Mouse (Mus musculus): ENCODE data around the gene Sv2a.

The Sv2a gene

GRCm38 (mm10) chr3:96180727-96181477, at the start of gene Sv2a:
TSS of gene Sv2a (plus strand) at chr3:96181151.
- in situ Hi-C loops (cut with MboI; ENCODE audit: low sequenced_read_pairs) = no loop called here

- in situ Hi-C loops (cut with MboI; ENCODE audit: low sequenced_read_pairs) = no loop called here
Measured at GRCm38 (mm10) chr3:96132478-96132877, 48.5 kb upstream of the Sv2a start.

- in situ Hi-C loops (cut with MboI; ENCODE audit: low sequenced_read_pairs) = no loop called here
Measured at GRCm38 (mm10) chr3:96133327-96133905, 47.5 kb upstream of the Sv2a start.

- in situ Hi-C loops (cut with MboI; ENCODE audit: low sequenced_read_pairs) = no loop called here
Measured at GRCm38 (mm10) chr3:96135011-96135410, 45.9 kb upstream of the Sv2a start.

GRCm38 (mm10) chr3:96147950-96148349, 33.0 kb upstream of the Sv2a start:
- in situ Hi-C loops (cut with MboI; ENCODE audit: low sequenced_read_pairs) = loop anchor here (5.0 kb wide), 1 partner anchor 61 kb away; no protein-coding TSS in a partner anchor

- in situ Hi-C loops (cut with MboI; ENCODE audit: low sequenced_read_pairs) = no loop called here
Measured at GRCm38 (mm10) chr3:96151836-96152235, 29.1 kb upstream of the Sv2a start.

- in situ Hi-C loops (cut with MboI; ENCODE audit: low sequenced_read_pairs) = no loop called here
Measured at GRCm38 (mm10) chr3:96152611-96153010, 28.3 kb upstream of the Sv2a start.

GRCm38 (mm10) chr3:96155501-96155900, 25.4 kb upstream of the Sv2a start:
- in situ Hi-C loops (cut with MboI; ENCODE audit: low sequenced_read_pairs) = no loop called here

- in situ Hi-C loops (cut with MboI; ENCODE audit: low sequenced_read_pairs) = no loop called here
Measured at GRCm38 (mm10) chr3:96159820-96160219, 21.1 kb upstream of the Sv2a start.

GRCm38 (mm10) chr3:96160222-96160802, 20.6 kb upstream of the Sv2a start:
- in situ Hi-C loops (cut with MboI; ENCODE audit: low sequenced_read_pairs) = no loop called here

GRCm38 (mm10) chr3:96160803-96161516, 20.0 kb upstream of the Sv2a start:
- in situ Hi-C loops (cut with MboI; ENCODE audit: low sequenced_read_pairs) = no loop called here

- in situ Hi-C loops (cut with MboI; ENCODE audit: low sequenced_read_pairs) = no loop called here
Measured at GRCm38 (mm10) chr3:96161869-96162840, 18.8 kb upstream of the Sv2a start, which contains the start of gene Mtmr11. TSS of gene Mtmr11 (plus strand) at chr3:96162004.

- in situ Hi-C loops (cut with MboI; ENCODE audit: low sequenced_read_pairs) = no loop called here
Measured at GRCm38 (mm10) chr3:96163040-96163439, 17.9 kb upstream of the Sv2a start.

- in situ Hi-C loops (cut with MboI; ENCODE audit: low sequenced_read_pairs) = no loop called here
Measured at GRCm38 (mm10) chr3:96168466-96169158, 12.3 kb upstream of the Sv2a start.

GRCm38 (mm10) chr3:96170276-96170675, 10.7 kb upstream of the Sv2a start:
- in situ Hi-C loops (cut with MboI; ENCODE audit: low sequenced_read_pairs) = no loop called here

GRCm38 (mm10) chr3:96170976-96171545, 9.9 kb upstream of the Sv2a start:
- in situ Hi-C loops (cut with MboI; ENCODE audit: low sequenced_read_pairs) = no loop called here

- in situ Hi-C loops (cut with MboI; ENCODE audit: low sequenced_read_pairs) = no loop called here
Measured at GRCm38 (mm10) chr3:96171583-96172196, 9.3 kb upstream of the Sv2a start.

- in situ Hi-C loops (cut with MboI; ENCODE audit: low sequenced_read_pairs) = no loop called here
Measured at GRCm38 (mm10) chr3:96172197-96173178, 8.5 kb upstream of the Sv2a start, which contains the start of gene Sf3b4. TSS of gene Sf3b4 (plus strand) at chr3:96172332.
